Mouse (Mus musculus) MEL (cell line): ENCODE measurements around the gene Gm20388. TPM values are rescaled to one million over a fixed set of nuclear protein-coding genes. Genes with fewer than 3 reads are reported as not detected.

Source experiments
- DNase-seq: peaks from one replicate; pipeline ENCODE4 v3.0.0; 2011; ENCODE audit warnings: low read depth, low spot score
- H3K27ac ChIP-seq: 2 replicates; pipeline ENCODE4 v1.5.1; 2012; ENCODE audit warnings: low read depth, mild to moderate bottlenecking, control low read depth, low read length, moderate library complexity; ENCODE audit not compliant: control insufficient read depth
- H3K27me3 ChIP-seq, 2 experiments: fragments of 150-350 bp in 1 of 2; sonication (generic) in 1 of 2; 2 replicates each; pipeline ENCODE4 v1.6.1; 2012; ENCODE audit warnings: low read length in 2 of 2, mild to moderate bottlenecking in 2 of 2, improper control_type of control experiment in 1 of 2, moderate library complexity in 1 of 2; ENCODE audit not compliant: insufficient read depth in 2 of 2, control insufficient read depth in 1 of 2
- H3K36me3 ChIP-seq, 2 experiments: 2 replicates each; pipeline ENCODE4 v1.6.1; 2012 to 2014; ENCODE audit warnings: low read length in 2 of 2, improper control_type of control experiment in 1 of 2, inconsistent platforms in 1 of 2, mild to moderate bottlenecking in 1 of 2; ENCODE audit not compliant: insufficient read depth in 2 of 2, control insufficient read depth in 1 of 2
- H3K4me1 ChIP-seq, 2 experiments: fragments of 150-350 bp in 1 of 2; sonication (generic) in 1 of 2; 2 replicates each; pipeline ENCODE4 v1.6.1; 2012; ENCODE audit warnings: low read length in 2 of 2, improper control_type of control experiment in 1 of 2, mild to moderate bottlenecking in 1 of 2; ENCODE audit not compliant: insufficient read depth in 2 of 2, control insufficient read depth in 1 of 2
- H3K4me3 ChIP-seq, 2 experiments: fragments of 150-350 bp in 1 of 2; sonication (generic) in 1 of 2; 2 replicates each; pipeline ENCODE4 v1.5.1; 2012; ENCODE audit warnings: low read depth in 2 of 2, low read length in 2 of 2, mild to moderate bottlenecking in 2 of 2, moderate library complexity in 2 of 2, control low read depth in 1 of 2, improper control_type of control experiment in 1 of 2; ENCODE audit not compliant: control insufficient read depth in 1 of 2, insufficient read depth in 1 of 2
- H3K79me2 ChIP-seq: 2 replicates; pipeline ENCODE4 v1.6.1; 2012; ENCODE audit warnings: mild to moderate bottlenecking, low read length, moderate library complexity; ENCODE audit not compliant: control insufficient read depth, poor library complexity, insufficient read depth
- H3K9ac ChIP-seq: 2 replicates; pipeline ENCODE4 v1.6.1; 2012; ENCODE audit warnings: low read depth, mild to moderate bottlenecking, control low read depth, low read length, moderate library complexity; ENCODE audit not compliant: control insufficient read depth, poor library complexity, severe bottlenecking
- H3K9me3 ChIP-seq: fragments of 150-350 bp; sonication (generic); replicated peaks from 2 replicates; pipeline ENCODE4 v1.6.1; 2012; ENCODE audit warnings: mild to moderate bottlenecking, low read length, improper control_type of control experiment, moderate library complexity; ENCODE audit not compliant: insufficient read depth
- BHLHE40 ChIP-seq: IDR thresholded peaks from 2 replicates; pipeline ENCODE4 v1.6.1; 2012; ENCODE audit warnings: low read depth, mild to moderate bottlenecking, inconsistent platforms, low read length, improper control_type of control experiment, borderline replicate concordance
- CHD1 ChIP-seq: IDR thresholded peaks from 2 replicates; pipeline ENCODE4 v1.6.1; 2012; ENCODE audit warnings: low read depth, mild to moderate bottlenecking, inconsistent platforms, low read length, improper control_type of control experiment
- CHD2 ChIP-seq: IDR thresholded peaks from 2 replicates; pipeline ENCODE4 v1.6.1; 2011; ENCODE audit warnings: low read length, improper control_type of control experiment
- E2F4 ChIP-seq: IDR thresholded peaks from 2 replicates; pipeline ENCODE4 v1.6.1; 2011; ENCODE audit warnings: low read depth, low read length, improper control_type of control experiment, borderline replicate concordance
- ELF1 ChIP-seq: IDR thresholded peaks from 2 replicates; pipeline ENCODE4 v1.6.1; 2014; ENCODE audit warnings: low read depth, mild to moderate bottlenecking, inconsistent platforms, low read length, improper control_type of control experiment, moderate library complexity
- EP300 ChIP-seq, 2 experiments: IDR thresholded peaks; 2 replicates each; pipeline ENCODE4 v1.6.1; 2011; ENCODE audit warnings: improper control_type of control experiment in 2 of 2, low read length in 2 of 2, low read depth in 1 of 2, mild to moderate bottlenecking in 1 of 2
- KAT2A ChIP-seq: conservative IDR thresholded peaks from 2 replicates; pipeline ENCODE4 v1.6.1; 2012; ENCODE audit warnings: low read depth, low read length, improper control_type of control experiment, inconsistent platforms
- MEF2A ChIP-seq: IDR thresholded peaks from 2 replicates; pipeline ENCODE4 v1.6.1; 2014; ENCODE audit warnings: low read depth, mild to moderate bottlenecking, inconsistent platforms, low read length, improper control_type of control experiment; ENCODE audit not compliant: poor library complexity, insufficient replicate concordance, severe bottlenecking; ENCODE audit errors: extremely low read depth
- MXI1 ChIP-seq: IDR thresholded peaks from 2 replicates; pipeline ENCODE4 v1.6.1; 2011; ENCODE audit warnings: mild to moderate bottlenecking, low read depth, low read length, improper control_type of control experiment
- MYB ChIP-seq: IDR thresholded peaks from 2 replicates; pipeline ENCODE4 v1.6.1; 2011; ENCODE audit warnings: mild to moderate bottlenecking, low read depth, low read length, improper control_type of control experiment
- NRF1 ChIP-seq: IDR thresholded peaks from 2 replicates; pipeline ENCODE4 v1.6.1; 2014; ENCODE audit warnings: low read depth, mild to moderate bottlenecking, inconsistent platforms, low read length, improper control_type of control experiment, moderate library complexity; ENCODE audit not compliant: poor library complexity, insufficient read depth, severe bottlenecking
- POLR2A ChIP-seq, 2 experiments: IDR thresholded peaks; 2 replicates each; pipeline ENCODE4 v1.6.1; 2011 to 2012; ENCODE audit warnings: low read length in 2 of 2, mild to moderate bottlenecking in 2 of 2, control low read depth in 1 of 2, improper control_type of control experiment in 1 of 2, low read depth in 1 of 2, moderate library complexity in 1 of 2; ENCODE audit not compliant: control insufficient read depth in 1 of 2, insufficient read depth in 1 of 2, poor library complexity in 1 of 2
- POLR2AphosphoS2 ChIP-seq: IDR thresholded peaks from 2 replicates; pipeline ENCODE4 v1.6.1; 2011; ENCODE audit warnings: low read length, improper control_type of control experiment
- RAD21 ChIP-seq: IDR thresholded peaks from 2 replicates; pipeline ENCODE4 v1.6.1; 2011; ENCODE audit warnings: mild to moderate bottlenecking, low read depth, low read length, improper control_type of control experiment
- SIN3A ChIP-seq: IDR thresholded peaks from 2 replicates; pipeline ENCODE4 v1.6.1; 2012; ENCODE audit warnings: low read length, improper control_type of control experiment, inconsistent platforms
- SMC3 ChIP-seq: IDR thresholded peaks from 2 replicates; pipeline ENCODE4 v1.6.1; 2011; ENCODE audit warnings: low read depth, low read length, improper control_type of control experiment
- TAL1 ChIP-seq: IDR thresholded peaks from 2 replicates; pipeline ENCODE4 v1.6.1; 2012; ENCODE audit warnings: mild to moderate bottlenecking, inconsistent platforms, low read length, moderate library complexity, mixed read lengths
- TBP ChIP-seq: IDR thresholded peaks from 2 replicates; pipeline ENCODE4 v1.8.0; 2011; ENCODE audit warnings: low read depth, low read length, improper control_type of control experiment
- TCF12 ChIP-seq: IDR thresholded peaks from 2 replicates; pipeline ENCODE4 v1.6.1; 2014; ENCODE audit warnings: low read depth, mild to moderate bottlenecking, inconsistent platforms, low read length, improper control_type of control experiment, moderate library complexity
- UBTF ChIP-seq: IDR thresholded peaks from 2 replicates; pipeline ENCODE4 v1.6.1; 2012; ENCODE audit warnings: low read depth, mild to moderate bottlenecking, inconsistent platforms, low read length, improper control_type of control experiment, moderate library complexity, borderline replicate concordance; ENCODE audit not compliant: insufficient read depth
- ZMIZ1 ChIP-seq: IDR thresholded peaks from 2 replicates; pipeline ENCODE4 v1.6.1; 2012; ENCODE audit warnings: low read depth, mild to moderate bottlenecking, inconsistent platforms, low read length, improper control_type of control experiment, moderate library complexity
- polyA plus RNA-seq, 2 experiments: library from polyadenylated mRNA; stranded (reverse) in 1 of 2; unstranded in 1 of 2; fragments of >175 nt in 1 of 2; fragments of >200 nt in 1 of 2; gene quantifications; 2 replicates each; pipeline versions ENCODE4 v1.2.1 to v1.2.4; 2012; ENCODE audit warnings: low replicate concordance in 2 of 2, low read depth in 1 of 2; ENCODE audit not compliant: insufficient read length in 2 of 2, insufficient read depth in 1 of 2, missing spikeins in 1 of 2
- total RNA-seq: library from RNA; depleted of rRNA; stranded (reverse); fragments of 300-350 nt; gene quantifications from 2 replicates; pipeline ENCODE4 v1.2.3, GENCODE M21; 2012

Gm20388 gene
- total and polyA plus RNA-seq, 3 experiments, result 11.1 to 17.8 TPM; not detected in 1

DNA sequence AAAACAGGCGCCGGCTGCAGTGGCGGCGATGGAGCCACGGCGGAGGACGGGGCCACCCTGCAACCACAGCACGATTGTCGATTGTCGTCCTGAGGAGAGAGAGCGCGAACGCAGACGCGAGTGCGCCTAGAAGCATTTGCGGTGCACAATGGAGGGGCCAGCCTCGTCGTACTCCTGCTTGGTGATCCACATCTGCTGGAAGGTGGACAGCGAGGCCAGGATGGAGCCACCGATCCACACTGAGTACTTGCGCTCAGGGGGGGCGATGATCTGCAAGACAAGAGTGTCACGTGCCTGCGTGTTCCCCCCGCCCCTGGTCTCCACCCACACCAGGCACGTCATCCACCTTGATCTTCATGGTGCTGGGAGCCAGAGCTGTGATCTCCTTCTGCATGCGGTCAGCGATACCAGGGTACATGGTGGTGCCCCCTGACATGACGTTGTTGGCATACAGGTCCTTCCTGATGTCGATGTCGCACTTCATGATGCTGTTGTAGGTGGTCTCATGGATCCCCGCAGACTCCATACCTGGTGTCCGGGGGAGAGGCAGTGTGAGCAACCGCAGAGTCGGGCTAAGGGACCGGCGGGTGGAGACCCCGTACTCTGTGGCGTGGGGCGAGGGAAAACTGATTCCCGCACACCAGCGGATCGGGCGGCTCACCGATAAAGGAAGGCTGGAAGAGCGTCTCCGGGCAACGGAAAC is 3981.4 kb downstream of the Gm20388 start:
- H3K4me3 ChIP-seq, result no peak overlapping the region
- TF ChIP-seq CHD1, result no peak
- no peak for TF ChIP-seq TAL1

DNA sequence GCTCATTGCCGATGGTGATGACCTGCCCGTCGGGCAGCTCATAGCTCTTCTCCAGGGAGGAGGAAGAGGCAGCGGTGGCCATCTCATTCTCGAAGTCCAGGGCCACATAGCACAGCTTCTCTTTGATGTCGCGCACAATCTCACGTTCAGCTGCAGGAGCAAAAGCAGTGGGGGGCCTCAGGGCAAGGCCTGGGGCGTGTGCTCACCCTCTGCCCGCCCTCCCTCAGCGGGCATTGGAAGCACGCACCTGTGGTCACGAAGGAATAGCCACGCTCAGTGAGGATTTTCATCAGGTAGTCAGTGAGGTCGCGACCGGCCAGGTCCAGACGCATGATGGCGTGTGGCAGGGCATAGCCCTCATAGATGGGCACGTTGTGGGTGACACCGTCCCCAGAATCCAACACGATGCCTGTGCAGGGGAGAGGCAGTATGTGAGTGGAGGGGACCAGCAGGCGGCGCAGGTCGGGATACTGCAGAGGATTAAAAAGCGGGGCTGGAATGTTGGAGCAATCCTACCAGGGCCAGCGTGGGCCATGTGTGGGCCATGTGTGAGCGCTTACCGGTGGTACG is 3982.0 kb downstream of the Gm20388 start:
- Histone ChIP-seq H3K79me2 (no peaks in the 10 kb centered on the region), H3K4me1 (no peaks in the 10 kb centered on the region), H3K36me3 (no peaks in the 10 kb centered on the region), H3K27ac (no peak overlapping the region), H3K27me3 (0 out of 4 replicates have a peak, but pooled peaks cover 0 to 1% of the 10 kb centered on the region in 2 experiments), H3K9ac (no peak overlapping the region), H3K9me3 (no peaks in the 10 kb centered on the region)
- TF ChIP-seq ZMIZ1 (no peak), MEF2A (no peak), E2F4 (no peak), NRF1 (no peak), TCF12 (no peak), POLR2AphosphoS2 (no peak), BHLHE40 (no peak), MXI1 (no peak), CHD2 (no peak), SMC3 (no peak), KAT2A (no peak), CHD1 (no peak), UBTF (no peak), MYB (no peak), SIN3A (no peak), EP300 (IDR thresholded peaks at IDR 0.05; ENCODE audit: low read depth in 1 of 2, low read length in 2 of 2) (no peak), TBP (no peak), ELF1 (no peak), POLR2A (IDR thresholded peaks at IDR 0.05; ENCODE audit: control insufficient read depth in 1 of 2, insufficient read depth in 1 of 2, low read depth in 1 of 2, low read length in 2 of 2, poor library complexity in 1 of 2) (no peak), RAD21 (no peak)
- TF ChIP-seq, all 39 proteins: peak for 0
- no peak for DNase-seq
- H3K4me3 ChIP-seq, result no peak overlapping the region

More for the DNA sequence above, 3981.4 kb downstream of the Gm20388 start:
- Histone ChIP-seq H3K9ac (no peak overlapping the region), H3K79me2 (no peaks in the 10 kb centered on the region), H3K27me3 (0 out of 4 replicates have a peak, but pooled peaks cover 0 to 1% of the 10 kb centered on the region in 2 experiments), H3K4me1 (no peaks in the 10 kb centered on the region), H3K27ac (no peak overlapping the region), H3K9me3 (no peaks in the 10 kb centered on the region), H3K36me3 (no peaks in the 10 kb centered on the region)
- no peak for DNase-seq
